Mouse (Mus musculus): Measurements from ENCODE around the gene Gm49380. TPM values are rescaled to one million over a fixed set of nuclear protein-coding genes. Genes with fewer than 3 reads are reported as not detected.

The Gm49380 gene
- total RNA-seq (2014; rRNA removed) (0.81 TPM in 1 of 2 replicates, not detected in the other), polyA plus RNA-seq (2015; fragmentation: Nextera tagmentation; extraction: Ambion mirVana) (0.11 TPM in 1 of 2 replicates, not detected in the other)

GRCm38 (mm10) chr9:44113105-44113789 lies at the start of gene Gm49380, which contains the start of gene Rnf26:
Gm49380 (minus strand) TSS chr9:44113500.
Rnf26 (minus strand) TSS chr9:44113517.
- H3K4me3 ChIP-seq (ENCODE audit: low read depth, low read length) = peak within 1 kb of the TSS; percentile 66
- peak; percentile 98 for ATAC-seq
- H3K9ac ChIP-seq = peak within 1 kb of the TSS; percentile 57
- H3K9me3 ChIP-seq (ENCODE audit: low read length) = no peaks in the 10 kb centered on the region
- peak within 1 kb of the TSS; percentile 53 for H3K4me2 ChIP-seq (ENCODE audit: low read depth)
- no peak within 1 kb of the TSS for H3K27ac ChIP-seq (ENCODE audit: low read depth, low read length)
- no peak for TF ChIP-seq CTCF (IDR thresholded peaks at IDR 0.05; ENCODE audit: low read depth)
- H3K27me3 ChIP-seq (ENCODE audit: insufficient read depth, low read length) = no peaks in the 10 kb centered on the region
- no peaks in the 10 kb centered on the region for H3K36me3 ChIP-seq (ENCODE audit: insufficient read depth)
- under 1% methylated on average over 48 of the region's 51 CpGs for WGBS
- peak; percentile 98 for DNase-seq
- H3K4me1 ChIP-seq (ENCODE audit: insufficient read depth) = peaks cover 20% of the 10 kb centered on the region; the same call in 1 of the 2 replicates

GRCm38 (mm10) chr9:44159886-44160285 lies 46.6 kb upstream of the Gm49380 start:
- Histone ChIP-seq H3K9me3 (ENCODE audit: low read length) (no peaks in the 10 kb centered on the region), H3K9ac (no peak overlapping the region), H3K36me3 (ENCODE audit: insufficient read depth) (peaks cover 46% of the 10 kb centered on the region), H3K4me2 (ENCODE audit: low read depth) (no peak overlapping the region), H3K4me3 (ENCODE audit: low read depth, low read length) (no peak overlapping the region), H3K27ac (ENCODE audit: low read depth, low read length) (no peak overlapping the region), H3K27me3 (ENCODE audit: insufficient read depth, low read length) (no peaks in the 10 kb centered on the region), H3K4me1 (ENCODE audit: insufficient read depth) (no peaks in the 10 kb centered on the region)
- WGBS = 94% methylated on average over 3 of the region's 3 CpGs
- no peak for DNase-seq
- no peak for TF ChIP-seq CTCF (IDR thresholded peaks at IDR 0.05; ENCODE audit: low read depth)
- ATAC-seq = no peak

- Histone ChIP-seq H3K4me2 (ENCODE audit: low read depth) (no peak overlapping the region), H3K4me3 (ENCODE audit: low read depth, low read length) (no peak overlapping the region), H3K27ac (ENCODE audit: low read depth, low read length) (no peak overlapping the region), H3K9me3 (ENCODE audit: low read length) (no peaks in the 10 kb centered on the region), H3K4me1 (ENCODE audit: insufficient read depth) (no peaks in the 10 kb centered on the region), H3K36me3 (ENCODE audit: insufficient read depth) (peaks cover 39% of the 10 kb centered on the region), H3K27me3 (ENCODE audit: insufficient read depth, low read length) (no peaks in the 10 kb centered on the region), H3K9ac (no peak overlapping the region)
- peak; percentile 19 for DNase-seq
- no peak for ATAC-seq
- 52% methylated on average over 3 of the region's 3 CpGs for WGBS
- peak; percentile 57 for TF ChIP-seq CTCF (IDR thresholded peaks at IDR 0.05; ENCODE audit: low read depth)
Measured at GRCm38 (mm10) chr9:44147290-44147689, 34.0 kb upstream of the Gm49380 start.

- TF ChIP-seq CTCF (IDR thresholded peaks at IDR 0.05; ENCODE audit: low read depth) = no peak
- ATAC-seq (no peak), DNase-seq (no peak)
Measured at GRCm38 (mm10) chr9:44144718-44145060, 31.4 kb upstream of the Gm49380 start.

GRCm38 (mm10) chr9:44144023-44144717 lies 30.9 kb upstream of the Gm49380 start:
- H3K4me1 ChIP-seq (ENCODE audit: insufficient read depth) = no peaks in the 10 kb centered on the region
- no peaks in the 10 kb centered on the region for H3K9me3 ChIP-seq (ENCODE audit: low read length)
- 24% methylated on average over 6 of the region's 8 CpGs for WGBS
- no peaks in the 10 kb centered on the region for H3K27me3 ChIP-seq (ENCODE audit: insufficient read depth, low read length)
- peak; percentile 23; the same call in 1 of the 2 replicates for TF ChIP-seq CTCF (IDR thresholded peaks at IDR 0.05; ENCODE audit: low read depth)
- peak; percentile 64; the same call in 1 of the 2 replicates for ATAC-seq
- H3K4me3 ChIP-seq (ENCODE audit: low read depth, low read length) = no peak overlapping the region
- H3K4me2 ChIP-seq (ENCODE audit: low read depth) = no peak overlapping the region
- H3K36me3 ChIP-seq (ENCODE audit: insufficient read depth) = peaks cover 24% of the 10 kb centered on the region
- no peak for DNase-seq
- H3K27ac ChIP-seq (ENCODE audit: low read depth, low read length) = no peak overlapping the region
- no peak overlapping the region for H3K9ac ChIP-seq

More at GRCm38 (mm10) chr9:44144718-44145060, 31.4 kb upstream of the Gm49380 start:
- Histone ChIP-seq H3K27ac (ENCODE audit: low read depth, low read length) (no peak overlapping the region), H3K27me3 (ENCODE audit: insufficient read depth, low read length) (no peaks in the 10 kb centered on the region), H3K36me3 (ENCODE audit: insufficient read depth) (peaks cover 29% of the 10 kb centered on the region), H3K4me3 (ENCODE audit: low read depth, low read length) (no peak overlapping the region), H3K4me2 (ENCODE audit: low read depth) (no peak overlapping the region), H3K9ac (no peak overlapping the region), H3K9me3 (ENCODE audit: low read length) (no peaks in the 10 kb centered on the region), H3K4me1 (ENCODE audit: insufficient read depth) (no peaks in the 10 kb centered on the region)

- DNase-seq (no peak), ATAC-seq (no peak)
- H3K36me3 ChIP-seq (ENCODE audit: insufficient read depth) = peaks cover 23% of the 10 kb centered on the region
- no peaks in the 10 kb centered on the region for H3K4me1 ChIP-seq (ENCODE audit: insufficient read depth)
- no peak overlapping the region for H3K4me2 ChIP-seq (ENCODE audit: low read depth)
- TF ChIP-seq CTCF (IDR thresholded peaks at IDR 0.05; ENCODE audit: low read depth) = no peak
- no peak overlapping the region for H3K27ac ChIP-seq (ENCODE audit: low read depth, low read length)
- no peak overlapping the region for H3K9ac ChIP-seq
- WGBS = 61% methylated on average over 5 of the region's 5 CpGs
- no peaks in the 10 kb centered on the region for H3K9me3 ChIP-seq (ENCODE audit: low read length)
- no peak overlapping the region for H3K4me3 ChIP-seq (ENCODE audit: low read depth, low read length)
- no peaks in the 10 kb centered on the region for H3K27me3 ChIP-seq (ENCODE audit: insufficient read depth, low read length)
Measured at GRCm38 (mm10) chr9:44143421-44143820, 30.1 kb upstream of the Gm49380 start.

GRCm38 (mm10) chr9:44141951-44142350 lies 28.7 kb upstream of the Gm49380 start:
- H3K9ac ChIP-seq = no peak overlapping the region

More at GRCm38 (mm10) chr9:44141951-44142350, 28.7 kb upstream of the Gm49380 start:
- no peak for TF ChIP-seq CTCF (IDR thresholded peaks at IDR 0.05; ENCODE audit: low read depth)
- Histone ChIP-seq H3K27me3 (ENCODE audit: insufficient read depth, low read length) (no peaks in the 10 kb centered on the region), H3K9me3 (ENCODE audit: low read length) (no peaks in the 10 kb centered on the region), H3K36me3 (ENCODE audit: insufficient read depth) (peaks cover 23% of the 10 kb centered on the region), H3K4me3 (ENCODE audit: low read depth, low read length) (no peak overlapping the region), H3K4me2 (ENCODE audit: low read depth) (no peak overlapping the region), H3K4me1 (ENCODE audit: insufficient read depth) (no peaks in the 10 kb centered on the region), H3K27ac (ENCODE audit: low read depth, low read length) (no peak overlapping the region)
- DNase-seq (no peak), ATAC-seq (no peak)
- 63% methylated on average over 5 of the region's 5 CpGs for WGBS
